Mouse (Mus musculus) brain, adult 10 weeks (tissue): ENCODE data around the gene Ak6. TPM values are rescaled to one million over a fixed set of nuclear protein-coding genes. Genes with fewer than 3 reads are reported as not detected.

Source experiments
- polyA plus RNA-seq: library from polyadenylated mRNA; stranded (reverse); fragments of 350-450 nt; fragmentation: Illumina TruSeq; extraction: RNeasy Lipid Tissue Mini Kit (QIAGEN cat#74804); gene quantifications from one replicate; pipeline ENCODE4 v1.2.3, GENCODE M21; 2015; ENCODE audit warnings: low read depth, low replicate concordance

The Ak6 gene
- 180 TPM for polyA plus RNA-seq

DNA sequence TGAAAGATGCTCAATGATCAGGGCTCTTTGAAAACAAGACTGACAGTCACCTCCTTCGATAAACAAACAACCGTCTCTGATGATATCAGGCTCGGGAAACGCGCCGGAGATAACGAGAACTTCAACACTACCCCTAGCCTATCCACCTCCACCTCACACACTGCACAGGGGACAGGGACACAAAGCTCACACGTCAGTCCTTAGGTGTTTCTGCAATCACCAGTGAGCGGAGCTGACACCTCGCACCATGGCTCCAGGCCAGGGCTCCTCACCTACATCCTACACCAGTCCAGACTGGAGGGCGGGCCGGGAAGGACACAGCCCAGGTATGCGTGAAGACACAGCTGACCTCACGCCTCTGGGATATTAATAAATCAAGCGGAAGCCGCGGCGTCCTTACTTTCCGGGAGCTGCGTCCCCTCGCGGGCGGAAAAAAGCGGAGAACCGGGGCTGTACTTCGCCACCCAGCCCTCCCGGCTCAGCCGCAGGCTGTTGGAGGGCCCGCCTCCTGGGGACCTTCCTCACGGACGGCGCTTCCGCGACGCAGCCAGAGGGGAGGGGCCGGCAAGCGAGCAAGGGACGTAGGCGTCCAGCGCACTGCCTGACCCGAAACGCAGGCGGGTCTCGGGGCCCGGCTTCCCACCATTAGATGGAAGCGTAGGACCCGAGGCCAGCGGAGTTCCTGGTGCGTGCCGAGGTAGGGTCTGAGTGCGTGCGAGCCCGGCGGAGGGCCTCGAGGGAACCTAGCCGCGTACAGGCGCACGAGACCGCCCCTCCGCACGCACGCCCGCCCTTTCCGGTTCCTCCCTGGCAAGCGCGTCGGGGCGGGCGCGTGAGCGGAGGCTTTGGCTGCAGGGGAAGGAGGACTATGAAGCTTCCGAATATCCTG lies at the start of gene Ak6, which contains the start of gene Rad17:
TSS of gene Ak6 (plus strand) at position 430 of the 889 bp plus-strand sequence.
TSS of gene Rad17 (minus strand) at position 502 of the 889 bp plus-strand sequence.

DNA sequence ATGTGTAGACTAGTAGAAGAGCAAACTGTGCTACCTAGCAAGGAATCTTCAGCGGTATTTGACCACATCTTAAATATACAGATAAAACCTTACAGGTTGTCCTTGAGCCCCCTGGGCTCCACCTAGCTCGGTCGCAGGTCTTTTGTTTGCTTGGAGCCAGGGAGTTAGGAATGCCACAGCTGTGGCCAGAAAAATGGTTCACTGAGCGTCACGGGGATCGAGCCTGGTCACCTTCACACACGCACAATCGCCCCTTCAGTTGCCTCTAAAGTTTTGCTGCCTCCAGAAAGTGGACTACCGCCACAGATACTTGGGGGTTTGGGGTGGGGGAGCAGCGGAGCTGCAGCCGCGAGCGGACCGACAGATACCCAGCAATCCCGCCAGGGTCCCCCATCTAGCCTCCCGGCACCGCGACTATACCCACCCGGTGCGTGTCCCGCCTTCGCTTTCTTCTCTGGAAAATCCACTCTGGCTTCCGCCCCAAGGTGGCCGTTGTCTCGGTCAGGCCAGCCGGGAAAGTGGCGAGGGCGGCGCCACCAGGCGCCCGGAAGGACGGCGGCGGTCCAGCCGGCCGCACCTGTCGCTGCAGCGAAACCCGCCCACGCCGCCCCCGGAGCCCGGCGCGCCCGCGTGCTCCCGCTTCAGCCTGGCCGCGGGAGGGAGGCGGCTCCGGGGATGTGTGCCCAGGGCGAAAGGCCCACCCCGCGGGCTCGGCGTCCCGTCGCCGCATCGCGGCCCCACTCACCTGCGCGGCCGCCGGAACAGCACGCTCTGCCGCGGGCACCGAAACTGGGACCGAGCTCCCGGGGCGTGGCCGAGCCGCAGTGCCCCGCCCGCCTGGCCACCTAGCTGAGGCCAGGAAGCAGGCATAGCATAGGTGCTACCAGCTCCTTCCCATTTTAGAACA lies 34.3 kb upstream of the Ak6 start, which contains the start of gene Marveld2:
TSS of gene Marveld2 (minus strand) at position 791 of the 907 bp plus-strand sequence.

DNA sequence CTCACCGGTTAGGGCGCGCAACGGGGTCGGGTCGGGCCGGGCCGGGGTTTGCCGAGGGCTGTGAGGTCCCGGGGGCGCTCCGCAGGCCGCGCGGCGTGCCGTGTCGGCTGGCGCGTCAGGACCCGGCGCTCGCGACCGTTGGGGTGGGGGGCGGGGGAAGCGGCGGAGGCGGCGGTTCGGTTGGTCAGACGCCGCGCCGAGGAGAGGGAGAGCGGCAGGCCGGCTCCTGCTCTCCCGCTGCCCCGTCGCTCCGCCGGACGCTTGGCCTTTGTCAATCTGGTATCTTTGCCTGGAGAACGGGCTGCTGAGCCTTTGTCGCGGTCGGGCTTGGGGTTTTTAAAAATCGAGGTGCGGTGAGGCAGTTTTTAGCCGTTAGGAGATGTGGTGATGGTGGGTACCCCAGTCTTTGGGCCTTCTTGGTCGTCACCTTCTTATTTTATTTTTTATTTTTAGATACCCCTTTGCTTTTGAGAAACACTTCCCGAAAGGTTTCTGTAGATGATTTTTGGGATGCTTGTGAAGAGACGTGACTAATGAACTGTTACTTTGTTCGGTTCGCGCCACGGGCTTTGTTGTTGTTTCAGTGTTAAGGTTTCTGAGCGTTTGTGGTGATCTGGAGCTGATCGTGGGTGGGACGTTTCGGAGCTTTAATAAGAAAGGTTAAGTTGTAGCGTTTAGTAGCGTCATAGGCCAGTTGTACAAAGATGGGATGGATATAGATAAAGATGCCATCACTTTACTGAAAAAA lies 834 bp downstream of the Ak6 start, which contains the start of gene Taf9:
TSS of gene Taf9 (plus strand) at position 141 of the 748 bp plus-strand sequence.

DNA sequence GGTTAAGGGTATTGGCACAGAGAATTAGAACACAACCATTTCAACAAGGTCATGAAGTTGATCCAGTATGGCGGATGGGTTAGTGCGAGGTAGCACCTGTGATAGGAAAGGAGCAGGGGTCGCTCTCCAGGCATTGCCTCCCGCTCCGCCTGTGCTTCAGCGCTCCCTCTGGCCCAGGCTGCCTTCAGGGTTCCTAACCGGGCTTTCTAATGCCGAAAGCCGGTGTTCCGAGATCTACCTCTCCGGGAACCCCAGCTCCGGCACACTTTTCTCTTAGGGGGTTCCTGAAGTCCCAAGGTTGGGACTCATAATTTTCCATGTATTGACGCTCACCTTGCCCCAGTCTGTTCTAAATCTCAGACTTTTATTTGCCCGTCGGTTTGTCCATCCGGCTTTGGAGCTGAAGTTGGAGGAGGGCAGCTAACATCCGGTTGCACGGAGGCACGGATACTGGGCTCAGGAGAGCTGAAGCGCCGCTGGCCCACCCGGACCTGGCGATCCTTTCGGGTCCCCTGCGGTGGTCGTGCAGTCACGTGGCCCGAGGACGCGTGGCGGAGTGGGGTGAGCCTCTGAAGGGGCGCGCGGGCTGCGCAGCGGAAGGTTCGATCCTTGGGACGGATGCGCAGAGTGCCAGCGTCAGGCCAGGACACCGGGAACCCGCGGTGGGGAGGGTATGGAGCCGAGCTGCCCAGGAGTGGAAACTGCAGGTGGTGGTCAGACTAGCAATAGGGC lies 18.7 kb downstream of the Ak6 start, which contains the start of gene Ccdc125:
TSS of gene Ccdc125 (plus strand) at position 427 of the 732 bp plus-strand sequence.

Other genes starting within 250 kb of the Ak6 start
- gene Naip1, start 198.1 kb upstream of the Ak6 start, polyA plus RNA-seq, result not detected
- gene Gtf2h2, start 158.4 kb upstream of the Ak6 start, polyA plus RNA-seq, result 55.1 TPM
- gene Ocln, start 98.3 kb upstream of the Ak6 start, polyA plus RNA-seq, result 10.9 TPM
- 1.0 TPM for gene Marveld2, start 34.0 kb upstream of the Ak6 start, polyA plus RNA-seq
- gene Rad17, start 72 bp downstream of the Ak6 start, polyA plus RNA-seq, result 14.6 TPM
- 28.1 TPM for gene Taf9, start 600 bp downstream of the Ak6 start, polyA plus RNA-seq
- not detected for gene Ccdc125, start 18.7 kb downstream of the Ak6 start, polyA plus RNA-seq
- 31.9 TPM for gene Cdk7, start 80.0 kb downstream of the Ak6 start, polyA plus RNA-seq
- gene Mrps36, start 93.7 kb downstream of the Ak6 start, polyA plus RNA-seq, result 119 TPM
- 0.51 TPM for gene Cenph, start 124.9 kb downstream of the Ak6 start, polyA plus RNA-seq
- gene Ccnb1, start 135.6 kb downstream of the Ak6 start, polyA plus RNA-seq, result 0.89 TPM
- 37.6 TPM for gene Slc30a5, start 182.4 kb downstream of the Ak6 start, polyA plus RNA-seq